Mouse (Mus musculus) embryonic facial prominence, embryonic 12.5 days (tissue): ENCODE data around the gene Ttk. TPM values are rescaled to one million over a fixed set of nuclear protein-coding genes. Genes with fewer than 3 reads are reported as not detected.

Source experiments
- ATAC-seq: fragments of 200-750 bp; cut with Nextera tagmentation; 2 replicates; pipeline ENCODE4 v1.8.0; 2017; ENCODE audit not compliant: insufficient number of reproducible peaks, insufficient read depth, low FRiP score, low TSS enrichment
- H3K27ac ChIP-seq: fragments of 300-500 bp; sonication (generic); 2 replicates; pipeline ENCODE4 v1.5.1; 2016; ENCODE audit warnings: mild to moderate bottlenecking
- H3K27me3 ChIP-seq: fragments of 300-500 bp; sonication (generic); 2 replicates; pipeline ENCODE4 v1.6.1; 2016; ENCODE audit warnings: mild to moderate bottlenecking, moderate library complexity
- H3K36me3 ChIP-seq: fragments of 300-500 bp; sonication (generic); 2 replicates; pipeline ENCODE4 v1.6.1; 2016; ENCODE audit warnings: mild to moderate bottlenecking
- H3K4me1 ChIP-seq: fragments of 300-500 bp; sonication (generic); 2 replicates; pipeline ENCODE4 v1.6.1; 2016
- H3K4me2 ChIP-seq: fragments of 300-500 bp; sonication (generic); replicated peaks from 2 replicates; pipeline ENCODE4 v1.6.1; 2016; ENCODE audit warnings: mild to moderate bottlenecking, moderate library complexity
- H3K4me3 ChIP-seq: fragments of 300-500 bp; sonication (generic); 2 replicates; pipeline ENCODE4 v1.5.1; 2016; ENCODE audit warnings: mild to moderate bottlenecking
- H3K9ac ChIP-seq: fragments of 300-500 bp; sonication (generic); 2 replicates; pipeline ENCODE4 v1.6.1; 2016; ENCODE audit warnings: mild to moderate bottlenecking, moderate library complexity
- H3K9me3 ChIP-seq: fragments of 300-500 bp; sonication (generic); 2 replicates; pipeline ENCODE4 v1.6.1; 2016; ENCODE audit warnings: mild to moderate bottlenecking, moderate library complexity
- WGBS: fragments of 180-500 bp; shearing (Covaris S2); methylation state at CpG from one replicate; pipeline ENCODE4 v1.1.7; 2016; 5-methylcytosine and 5-hydroxymethylcytosine counted together
- polyA plus RNA-seq: library from polyadenylated mRNA; unstranded; fragments of >200 nt; fragmentation: Nextera tagmentation; extraction: Ambion mirVana; gene quantifications from 2 replicates; pipeline ENCODE4 v1.2.1, GENCODE M21; 2016

Gene Ttk
- polyA plus RNA-seq = 38.6 and 39.9 TPM in 2 replicates

GRCm38 (mm10) chr9:83833811-83834747 lies at the start of gene Ttk:
TSS of gene Ttk (plus strand) at chr9:83834689.
- Histone ChIP-seq H3K36me3 (no peaks in the 10 kb centered on the region), H3K4me1 (peaks cover 12% of the 10 kb centered on the region), H3K27ac (peak within 1 kb of the TSS; percentile 81), H3K9ac (peak within 1 kb of the TSS; percentile 70), H3K4me3 (peak within 1 kb of the TSS; percentile 96), H3K27me3 (no peaks in the 10 kb centered on the region), H3K4me2 (peak within 1 kb of the TSS; percentile 78), H3K9me3 (no peaks in the 10 kb centered on the region)
- peak; percentile 99 for ATAC-seq
- WGBS = 1% methylated on average over 37 of the region's 38 CpGs

GRCm38 (mm10) chr9:83785501-83785900 lies 49.0 kb upstream of the Ttk start:
- WGBS = 60% methylated on average over 1 of the region's 1 CpGs
- Histone ChIP-seq H3K4me2 (no peak overlapping the region), H3K9ac (no peak overlapping the region), H3K36me3 (peaks cover 5% of the 10 kb centered on the region), H3K4me1 (no peaks in the 10 kb centered on the region), H3K4me3 (no peak overlapping the region), H3K9me3 (no peaks in the 10 kb centered on the region), H3K27me3 (no peaks in the 10 kb centered on the region), H3K27ac (no peak overlapping the region)
- no peak for ATAC-seq

GRCm38 (mm10) chr9:83789326-83789725 lies 45.2 kb upstream of the Ttk start:
- 91% methylated on average over 6 of the region's 6 CpGs for WGBS
- H3K9me3 ChIP-seq = no peaks in the 10 kb centered on the region
- no peaks in the 10 kb centered on the region for H3K36me3 ChIP-seq
- no peak overlapping the region for H3K27ac ChIP-seq
- H3K27me3 ChIP-seq = no peaks in the 10 kb centered on the region
- H3K4me2 ChIP-seq = no peak overlapping the region
- H3K9ac ChIP-seq = no peak overlapping the region
- no peaks in the 10 kb centered on the region for H3K4me1 ChIP-seq
- H3K4me3 ChIP-seq = no peak overlapping the region
- no peak for ATAC-seq

- no peak overlapping the region for H3K4me2 ChIP-seq
- H3K27ac ChIP-seq = no peak overlapping the region
- no peaks in the 10 kb centered on the region for H3K4me1 ChIP-seq
- H3K27me3 ChIP-seq = no peaks in the 10 kb centered on the region
- no peak overlapping the region for H3K4me3 ChIP-seq
- no peaks in the 10 kb centered on the region for H3K9me3 ChIP-seq
- no peaks in the 10 kb centered on the region for H3K36me3 ChIP-seq
- no peak overlapping the region for H3K9ac ChIP-seq
- ATAC-seq = no peak
- 90% methylated on average over 7 of the region's 7 CpGs for WGBS
Observed at GRCm38 (mm10) chr9:83796875-83797274, 37.6 kb upstream of the Ttk start.

- H3K27ac ChIP-seq = no peak overlapping the region
- no peaks in the 10 kb centered on the region for H3K36me3 ChIP-seq
- no peaks in the 10 kb centered on the region for H3K9me3 ChIP-seq
- no peaks in the 10 kb centered on the region for H3K4me1 ChIP-seq
- H3K27me3 ChIP-seq = no peaks in the 10 kb centered on the region
- no peak for ATAC-seq
- 82% methylated on average over 8 of the region's 8 CpGs for WGBS
- H3K4me2 ChIP-seq = no peak overlapping the region
- H3K4me3 ChIP-seq = no peak overlapping the region
- no peak overlapping the region for H3K9ac ChIP-seq
Observed at GRCm38 (mm10) chr9:83797898-83798297, 36.6 kb upstream of the Ttk start.

GRCm38 (mm10) chr9:83804341-83804740 lies 30.1 kb upstream of the Ttk start:
- 66% methylated on average over 13 of the region's 13 CpGs for WGBS
- no peak overlapping the region for H3K9ac ChIP-seq
- no peak overlapping the region for H3K27ac ChIP-seq
- H3K27me3 ChIP-seq = peaks cover 12% of the 10 kb centered on the region; the same call in 1 of the 2 replicates
- H3K36me3 ChIP-seq = no peaks in the 10 kb centered on the region
- ATAC-seq = no peak
- no peaks in the 10 kb centered on the region for H3K9me3 ChIP-seq
- peak overlapping the region; percentile 89 for H3K4me2 ChIP-seq
- peaks cover 12% of the 10 kb centered on the region for H3K4me1 ChIP-seq
- 0 out of 2 replicates have a peak overlapping the region, but pooled peaks have one; percentile 62 for H3K4me3 ChIP-seq

- no peaks in the 10 kb centered on the region for H3K36me3 ChIP-seq
- peaks cover 12% of the 10 kb centered on the region for H3K4me1 ChIP-seq
- ATAC-seq = peak; percentile 84
- peaks cover 12% of the 10 kb centered on the region; the same call in 1 of the 2 replicates for H3K27me3 ChIP-seq
- WGBS = under 1% methylated on average over 37 of the region's 37 CpGs
- H3K9ac ChIP-seq = peak overlapping the region; percentile 62
- H3K4me3 ChIP-seq = peak overlapping the region; percentile 62
- peak overlapping the region; percentile 67 for H3K27ac ChIP-seq
- H3K4me2 ChIP-seq = peak overlapping the region; percentile 89
- H3K9me3 ChIP-seq = no peaks in the 10 kb centered on the region
Observed at GRCm38 (mm10) chr9:83805164-83805976, 29.1 kb upstream of the Ttk start.

- peak; percentile 87 for ATAC-seq
- Histone ChIP-seq H3K4me3 (peak within 1 kb of the TSS; percentile 62), H3K4me2 (peak within 1 kb of the TSS; percentile 89), H3K27me3 (peaks cover 12% of the 10 kb centered on the region; the same call in 1 of the 2 replicates), H3K36me3 (no peaks in the 10 kb centered on the region), H3K9me3 (no peaks in the 10 kb centered on the region), H3K27ac (peak within 1 kb of the TSS; percentile 67), H3K4me1 (peaks cover 12% of the 10 kb centered on the region), H3K9ac (peak within 1 kb of the TSS; percentile 62)
- WGBS = 1% methylated on average over 64 of the region's 71 CpGs
Observed at GRCm38 (mm10) chr9:83805977-83806815, 28.3 kb upstream of the Ttk start, which contains the start of gene Elovl4. TSS of gene Elovl4 (minus strand) at chr9:83806277.

- H3K36me3 ChIP-seq = no peaks in the 10 kb centered on the region
- 9% methylated on average over 2 of the region's 2 CpGs for WGBS
- H3K4me2 ChIP-seq = no peak overlapping the region
- no peak overlapping the region for H3K27ac ChIP-seq
- no peaks in the 10 kb centered on the region for H3K9me3 ChIP-seq
- peaks cover 12% of the 10 kb centered on the region; the same call in 1 of the 2 replicates for H3K27me3 ChIP-seq
- no peak for ATAC-seq
- no peak overlapping the region for H3K9ac ChIP-seq
- H3K4me1 ChIP-seq = peaks cover 12% of the 10 kb centered on the region
- no peak overlapping the region for H3K4me3 ChIP-seq
Observed at GRCm38 (mm10) chr9:83807562-83807961, 26.9 kb upstream of the Ttk start.

GRCm38 (mm10) chr9:83819188-83819587 lies 15.3 kb upstream of the Ttk start:
- Histone ChIP-seq H3K9me3 (no peaks in the 10 kb centered on the region), H3K27me3 (no peaks in the 10 kb centered on the region), H3K4me3 (no peak overlapping the region), H3K36me3 (no peaks in the 10 kb centered on the region), H3K27ac (no peak overlapping the region), H3K9ac (no peak overlapping the region), H3K4me1 (no peaks in the 10 kb centered on the region), H3K4me2 (no peak overlapping the region)
- WGBS = 82% methylated on average over 7 of the region's 7 CpGs
- no peak for ATAC-seq

GRCm38 (mm10) chr9:83820976-83821375 lies 13.5 kb upstream of the Ttk start:
- Histone ChIP-seq H3K27ac (no peak overlapping the region), H3K4me3 (no peak overlapping the region), H3K4me1 (no peaks in the 10 kb centered on the region), H3K4me2 (no peak overlapping the region), H3K9ac (no peak overlapping the region), H3K36me3 (no peaks in the 10 kb centered on the region), H3K27me3 (no peaks in the 10 kb centered on the region), H3K9me3 (no peaks in the 10 kb centered on the region)
- ATAC-seq = no peak
- WGBS = 83% methylated on average over 2 of the region's 2 CpGs
